Mouse (Mus musculus): ENCODE measurements around the gene Rnf141. TPM values are rescaled to one million over a fixed set of nuclear protein-coding genes. Genes with fewer than 3 reads are reported as not detected.

Rnf141 gene
- total RNA-seq (2015; ENCODE audit: low replicate concordance) (42.2 and 46.1 TPM in 2 replicates), total RNA-seq (2017; ENCODE audit: low replicate concordance) (27.2 and 59.8 TPM in 2 replicates)

GRCm38 (mm10) chr7:110843916-110844874 lies at the start of gene Rnf141:
TSS of gene Rnf141 (minus strand) at chr7:110844457.
- ATAC-seq (replicated peaks; ENCODE audit: low FRiP score, poor library complexity, severe bottlenecking), result peak; percentile 94

GRCm38 (mm10) chr7:110891501-110891986 lies 47.3 kb upstream of the Rnf141 start:
- no peak for ATAC-seq (replicated peaks; ENCODE audit: low FRiP score, poor library complexity, severe bottlenecking)

GRCm38 (mm10) chr7:110881746-110882333 lies 37.6 kb upstream of the Rnf141 start:
- no peak for ATAC-seq (replicated peaks; ENCODE audit: low FRiP score, poor library complexity, severe bottlenecking)

GRCm38 (mm10) chr7:110878028-110878427 lies 33.8 kb upstream of the Rnf141 start:
- no peak for ATAC-seq (replicated peaks; ENCODE audit: low FRiP score, poor library complexity, severe bottlenecking)

GRCm38 (mm10) chr7:110876965-110877364 lies 32.7 kb upstream of the Rnf141 start:
- ATAC-seq (replicated peaks; ENCODE audit: low FRiP score, poor library complexity, severe bottlenecking), result no peak

GRCm38 (mm10) chr7:110868807-110869206 lies 24.6 kb upstream of the Rnf141 start:
- ATAC-seq (replicated peaks; ENCODE audit: low FRiP score, poor library complexity, severe bottlenecking), result no peak

- ATAC-seq (replicated peaks; ENCODE audit: low FRiP score, poor library complexity, severe bottlenecking), result no peak
Observed at GRCm38 (mm10) chr7:110867116-110867515, 22.9 kb upstream of the Rnf141 start.

- no peak for ATAC-seq (replicated peaks; ENCODE audit: low FRiP score, poor library complexity, severe bottlenecking)
Observed at GRCm38 (mm10) chr7:110866021-110866420, 21.8 kb upstream of the Rnf141 start.

GRCm38 (mm10) chr7:110865570-110865969 lies 21.3 kb upstream of the Rnf141 start:
- no peak for ATAC-seq (replicated peaks; ENCODE audit: low FRiP score, poor library complexity, severe bottlenecking)

GRCm38 (mm10) chr7:110865038-110865437 lies 20.8 kb upstream of the Rnf141 start:
- no peak for ATAC-seq (replicated peaks; ENCODE audit: low FRiP score, poor library complexity, severe bottlenecking)

GRCm38 (mm10) chr7:110862751-110863289 lies 18.6 kb upstream of the Rnf141 start, which contains the start of gene Lyve1:
TSS of gene Lyve1 (minus strand) at chr7:110863239.
- ATAC-seq (replicated peaks; ENCODE audit: low FRiP score, poor library complexity, severe bottlenecking), result no peak

- ATAC-seq (replicated peaks; ENCODE audit: low FRiP score, poor library complexity, severe bottlenecking), result no peak
Observed at GRCm38 (mm10) chr7:110860129-110860528, 15.9 kb upstream of the Rnf141 start.

- no peak for ATAC-seq (replicated peaks; ENCODE audit: low FRiP score, poor library complexity, severe bottlenecking)
Observed at GRCm38 (mm10) chr7:110855604-110856003, 11.3 kb upstream of the Rnf141 start.

- no peak for ATAC-seq (replicated peaks; ENCODE audit: low FRiP score, poor library complexity, severe bottlenecking)
Observed at GRCm38 (mm10) chr7:110854927-110855546, 10.8 kb upstream of the Rnf141 start.

- no peak for ATAC-seq (replicated peaks; ENCODE audit: low FRiP score, poor library complexity, severe bottlenecking)
Observed at GRCm38 (mm10) chr7:110854519-110854918, 10.3 kb upstream of the Rnf141 start.

GRCm38 (mm10) chr7:110853611-110854010 lies 9.4 kb upstream of the Rnf141 start:
- no peak for ATAC-seq (replicated peaks; ENCODE audit: low FRiP score, poor library complexity, severe bottlenecking)

- no peak; the same call in 1 of the 2 replicates for ATAC-seq (replicated peaks; ENCODE audit: low FRiP score, poor library complexity, severe bottlenecking)
Observed at GRCm38 (mm10) chr7:110851541-110852203, 7.4 kb upstream of the Rnf141 start.

GRCm38 (mm10) chr7:110848371-110848770 lies 4.1 kb upstream of the Rnf141 start:
- no peak for ATAC-seq (replicated peaks; ENCODE audit: low FRiP score, poor library complexity, severe bottlenecking)

- no peak for ATAC-seq (replicated peaks; ENCODE audit: low FRiP score, poor library complexity, severe bottlenecking)
Observed at GRCm38 (mm10) chr7:110847321-110847720, 3.1 kb upstream of the Rnf141 start.

Measured in erythroid progenitor cell, adult 5-6 weeks (primary cell).